In genomic region chr3:106177509-106178189, GRCm38 (mm10) we compare ENCODE assay signal across 34 mouse cellular contexts. TPM values are rescaled to one million over a fixed set of nuclear protein-coding genes. Genes with fewer than 3 reads are reported as not detected.
A peak's percentile ranks its signal among the peaks of the same experiment; 100 is the strongest.
DNase-seq lines count a peak whose midpoint lies in the region; ATAC-seq and TF ChIP-seq lines count a peak whose summit lies in the region.
"Had no signal": no experiment of that assay in that cellular context is flagged by ENCODE, and none has a peak within 500 bp of the region (broad histone marks: within the 10 kb centered on the region; RNA-seq: fewer than 3 reads in every experiment).

No protein-coding gene starts in this region.

- H3K4me1 ChIP-seq in forebrain, embryonic 11.5 days (replicated peaks; ENCODE audit: control insufficient read depth, insufficient read depth, low read length), result no peaks in the 10 kb centered on the region
- no peaks in the 10 kb centered on the region for H3K4me1 ChIP-seq in forebrain, embryonic 16.5 days (replicated peaks; ENCODE audit: control insufficient read depth, insufficient read depth, low read length)
- H3K4me1 ChIP-seq in midbrain, embryonic 12.5 days, result peaks cover 5% of the 10 kb centered on the region; the same call in 1 of the 2 replicates
- no peaks in the 10 kb centered on the region for H3K4me1 ChIP-seq in midbrain, postnatal 0 days (ENCODE audit: insufficient read depth, low read length)
- H3K4me1 ChIP-seq in forebrain, embryonic 13.5 days, result peaks cover 9% of the 10 kb centered on the region
- H3K4me1 ChIP-seq: embryonic facial prominence, embryonic 15.5 days; hindbrain, embryonic 10.5 days; intestine, embryonic 15.5 days; limb, embryonic 10.5 days; liver, embryonic 15.5 days; lung, embryonic 15.5 days; megakaryocyte, embryonic 14.5 days; neural tube, embryonic 13.5 days; stomach, embryonic 15.5 days had no signal

- WGBS in forebrain, embryonic 11.5 days, result 70% methylated on average over 13 of the region's 13 CpGs
- 53% methylated on average over 13 of the region's 13 CpGs for WGBS in forebrain, embryonic 16.5 days
- WGBS in midbrain, embryonic 12.5 days, result 77% methylated on average over 13 of the region's 13 CpGs
- 78% methylated on average over 13 of the region's 13 CpGs for WGBS in midbrain, postnatal 0 days
- 56% methylated on average over 13 of the region's 13 CpGs for WGBS in forebrain, embryonic 13.5 days

- no peaks in the 10 kb centered on the region for H3K36me3 ChIP-seq in forebrain, embryonic 11.5 days (ENCODE audit: control insufficient read depth, insufficient read depth, low read length)
- H3K36me3 ChIP-seq in forebrain, embryonic 16.5 days (ENCODE audit: control insufficient read depth, insufficient read depth), result no peaks in the 10 kb centered on the region
- no peaks in the 10 kb centered on the region for H3K36me3 ChIP-seq in midbrain, embryonic 12.5 days
- H3K36me3 ChIP-seq in midbrain, postnatal 0 days (ENCODE audit: insufficient read depth, low read length), result no peaks in the 10 kb centered on the region
- no peaks in the 10 kb centered on the region for H3K36me3 ChIP-seq in forebrain, embryonic 13.5 days (ENCODE audit: poor library complexity, severe bottlenecking)
- H3K36me3 ChIP-seq: embryonic facial prominence, embryonic 15.5 days; hindbrain, embryonic 10.5 days; intestine, embryonic 15.5 days; limb, embryonic 10.5 days; liver, embryonic 15.5 days; lung, embryonic 15.5 days; neural tube, embryonic 13.5 days; stomach, embryonic 15.5 days had no signal

- no peak overlapping the region for H3K27ac ChIP-seq in forebrain, embryonic 11.5 days (ENCODE audit: low read depth, low read length)
- no peak overlapping the region for H3K27ac ChIP-seq in forebrain, embryonic 16.5 days (ENCODE audit: low read length)
- no peak overlapping the region for H3K27ac ChIP-seq in midbrain, embryonic 12.5 days (replicated peaks)
- no peak overlapping the region for H3K27ac ChIP-seq in midbrain, postnatal 0 days (ENCODE audit: low read depth, low read length)
- H3K27ac ChIP-seq in forebrain, embryonic 13.5 days, result no peak overlapping the region
- H3K27ac ChIP-seq: embryonic facial prominence, embryonic 15.5 days; hindbrain, embryonic 10.5 days; intestine, embryonic 15.5 days; limb, embryonic 10.5 days; liver, embryonic 15.5 days; lung, embryonic 15.5 days; neural tube, embryonic 13.5 days; stomach, embryonic 15.5 days had no signal

- no peak overlapping the region for H3K4me2 ChIP-seq in forebrain, embryonic 11.5 days (ENCODE audit: low read depth, low read length, severe bottlenecking)
- H3K4me2 ChIP-seq in forebrain, embryonic 16.5 days (ENCODE audit: low read length), result no peak overlapping the region
- H3K4me2 ChIP-seq in midbrain, embryonic 12.5 days (replicated peaks), result no peak overlapping the region
- no peak overlapping the region for H3K4me2 ChIP-seq in midbrain, postnatal 0 days (ENCODE audit: low read depth, low read length, poor library complexity, severe bottlenecking)
- no peak overlapping the region for H3K4me2 ChIP-seq in forebrain, embryonic 13.5 days
- H3K4me2 ChIP-seq: embryonic facial prominence, embryonic 15.5 days; heart, embryonic 11.5 days; intestine, embryonic 15.5 days; liver, embryonic 15.5 days; lung, embryonic 15.5 days; neural tube, embryonic 13.5 days; stomach, embryonic 15.5 days had no signal

- TF ChIP-seq CTCF in midbrain, postnatal 0 days (IDR thresholded peaks at IDR 0.05), result no peak

- peak; percentile 55 for DNase-seq in forebrain, embryonic 11.5 days (ENCODE audit: low spot score)
- no peak for DNase-seq in midbrain, postnatal 0 days (ENCODE audit: low spot score)
- no peak for DNase-seq in urinary bladder, postnatal 36 days (ENCODE audit: low spot score in 2 of 2)
- DNase-seq in T-cell, adult 2 months (ENCODE audit: low spot score), result no peak
- DNase-seq: adrenal gland, adult 2 months; cerebellum, adult 8-10 months; cerebellum, postnatal 36 days; embryo, embryonic 11 days; gastrocnemius, postnatal 10 days; kidney, adult 8-10 months; kidney, postnatal 10 days; liver; lung, postnatal 36 days; thymus, adult 18-20 months; thymus, postnatal 36 days had no signal

- H3K27me3 ChIP-seq in forebrain, embryonic 11.5 days (ENCODE audit: control insufficient read depth, insufficient read depth, low read length), result no peaks in the 10 kb centered on the region
- no peaks in the 10 kb centered on the region for H3K27me3 ChIP-seq in forebrain, embryonic 16.5 days (replicated peaks; ENCODE audit: control insufficient read depth, insufficient read depth, low read length)
- no peaks in the 10 kb centered on the region for H3K27me3 ChIP-seq in midbrain, embryonic 12.5 days
- no peaks in the 10 kb centered on the region for H3K27me3 ChIP-seq in midbrain, postnatal 0 days (ENCODE audit: insufficient read depth, low read length)
- no peaks in the 10 kb centered on the region for H3K27me3 ChIP-seq in forebrain, embryonic 13.5 days
- H3K27me3 ChIP-seq: embryonic facial prominence, embryonic 15.5 days; intestine, embryonic 15.5 days; liver, embryonic 15.5 days; lung, embryonic 15.5 days; megakaryocyte, embryonic 14.5 days; neural tube, embryonic 13.5 days; Patski; stomach, embryonic 15.5 days had no signal

- ATAC-seq in forebrain, embryonic 11.5 days (replicated peaks; ENCODE audit: low FRiP score), result peak; percentile 87
- no peak for ATAC-seq in forebrain, embryonic 16.5 days
- ATAC-seq in midbrain, embryonic 12.5 days (ENCODE audit: low FRiP score, low read depth), result peak; percentile 58
- ATAC-seq in midbrain, postnatal 0 days (ENCODE audit: low FRiP score), result no peak
- ATAC-seq in forebrain, embryonic 13.5 days, result peak; percentile 61; the same call in 1 of the 2 replicates
- ATAC-seq: intestine, embryonic 15.5 days; Patski had no signal

- H3K4me3 ChIP-seq in forebrain, embryonic 11.5 days (ENCODE audit: low read depth, low read length), result no peak overlapping the region
- no peak overlapping the region for H3K4me3 ChIP-seq in forebrain, embryonic 16.5 days (replicated peaks; ENCODE audit: low read length)
- H3K4me3 ChIP-seq in midbrain, embryonic 12.5 days, result no peak overlapping the region
- no peak overlapping the region for H3K4me3 ChIP-seq in midbrain, postnatal 0 days (ENCODE audit: low read depth, low read length)
- H3K4me3 ChIP-seq in forebrain, embryonic 13.5 days, result no peak overlapping the region
- H3K4me3 ChIP-seq: embryonic facial prominence, embryonic 15.5 days; hindbrain, embryonic 10.5 days; intestine, embryonic 15.5 days; limb, embryonic 10.5 days; liver, embryonic 15.5 days; lung, embryonic 15.5 days; megakaryocyte, embryonic 14.5 days; neural tube, embryonic 13.5 days; stomach, embryonic 15.5 days had no signal

- H3K9me3 ChIP-seq in forebrain, embryonic 11.5 days (ENCODE audit: control insufficient read depth, low read length), result no peaks in the 10 kb centered on the region; the same call in 1 of the 2 replicates
- no peaks in the 10 kb centered on the region for H3K9me3 ChIP-seq in forebrain, embryonic 16.5 days (ENCODE audit: control insufficient read depth, low read length)
- peaks cover 4% of the 10 kb centered on the region; the same call in 1 of the 2 replicates for H3K9me3 ChIP-seq in midbrain, embryonic 12.5 days
- H3K9me3 ChIP-seq in midbrain, postnatal 0 days (ENCODE audit: low read length), result no peaks in the 10 kb centered on the region; the same call in 1 of the 2 replicates
- 0 out of 2 replicates have a peak, but pooled peaks cover 7% of the 10 kb centered on the region for H3K9me3 ChIP-seq in forebrain, embryonic 13.5 days (replicated peaks)
- H3K9me3 ChIP-seq: liver, embryonic 15.5 days; megakaryocyte, embryonic 14.5 days; stomach, embryonic 15.5 days had no signal

- H3K9ac ChIP-seq in forebrain, embryonic 11.5 days (ENCODE audit: low read length), result no peak overlapping the region
- no peak overlapping the region for H3K9ac ChIP-seq in forebrain, embryonic 16.5 days (replicated peaks; ENCODE audit: low read depth, low read length)
- no peak overlapping the region for H3K9ac ChIP-seq in midbrain, embryonic 12.5 days (replicated peaks)
- H3K9ac ChIP-seq in midbrain, postnatal 0 days (replicated peaks; ENCODE audit: low read length, poor library complexity, severe bottlenecking), result no peak overlapping the region
- H3K9ac ChIP-seq in forebrain, embryonic 13.5 days, result no peak overlapping the region
- H3K9ac ChIP-seq: embryonic facial prominence, embryonic 15.5 days; intestine, embryonic 15.5 days; liver, embryonic 15.5 days; lung, embryonic 15.5 days; neural tube, embryonic 13.5 days; stomach, embryonic 15.5 days had no signal

RNA-seq across cellular contexts. Expression of gene Chil3, which starts 10.3 kb away (rescaled TPM):
- polyA plus RNA-seq in forebrain, embryonic 11.5 days (2014; fragmentation: Nextera tagmentation; extraction: Ambion mirVana), result not detected in 2 replicates
- 0.27 TPM in 1 of 2 replicates, not detected in the other for polyA plus RNA-seq in forebrain, embryonic 16.5 days (2015; fragmentation: Nextera tagmentation; extraction: Ambion mirVana)
- polyA plus RNA-seq in midbrain, embryonic 12.5 days (2016; fragmentation: Nextera tagmentation; extraction: Ambion mirVana), result not detected in 2 replicates
- not detected in 2 replicates for total RNA-seq in midbrain, postnatal 0 days (2014; rRNA removed)
- 0.38 TPM in 1 of 2 replicates, not detected in the other for polyA plus RNA-seq in midbrain, postnatal 0 days (2015; fragmentation: Nextera tagmentation; extraction: Ambion mirVana)
- not detected in 2 replicates for polyA plus RNA-seq in forebrain, embryonic 13.5 days (2015; fragmentation: Nextera tagmentation; extraction: Ambion mirVana)
- total RNA-seq: ES-E14; layer of hippocampus, adult 18-20 months; layer of hippocampus, postnatal 14 days had no signal
- polyA plus RNA-seq: embryonic facial prominence, embryonic 15.5 days; heart, embryonic 11.5 days; hindbrain, embryonic 10.5 days; limb, embryonic 10.5 days; lung, embryonic 15.5 days; neural tube, embryonic 13.5 days; Patski had no signal

RNA-seq across cellular contexts. Expression of gene Chil4, which starts 41.7 kb away (rescaled TPM):
- polyA plus RNA-seq in forebrain, embryonic 11.5 days (2014; fragmentation: Nextera tagmentation; extraction: Ambion mirVana), result not detected in 2 replicates
- not detected in 2 replicates for polyA plus RNA-seq in forebrain, embryonic 16.5 days (2015; fragmentation: Nextera tagmentation; extraction: Ambion mirVana)
- not detected in 2 replicates for polyA plus RNA-seq in midbrain, embryonic 12.5 days (2016; fragmentation: Nextera tagmentation; extraction: Ambion mirVana)
- not detected in 2 replicates for total RNA-seq in midbrain, postnatal 0 days (2014; rRNA removed)
- not detected in 2 replicates for polyA plus RNA-seq in midbrain, postnatal 0 days (2015; fragmentation: Nextera tagmentation; extraction: Ambion mirVana)
- polyA plus RNA-seq in forebrain, embryonic 13.5 days (2015; fragmentation: Nextera tagmentation; extraction: Ambion mirVana), result not detected in 2 replicates
- total RNA-seq: adrenal gland, adult 2 months; ES-E14; gastrocnemius, postnatal 10 days; granulocyte monocyte progenitor cell, adult 5-6 weeks; layer of hippocampus, adult 18-20 months; layer of hippocampus, postnatal 14 days had no signal
- polyA plus RNA-seq: adrenal gland, adult 2 months; heart, embryonic 11.5 days; heart, postnatal 0 days; hindbrain, embryonic 10.5 days; intestine, embryonic 15.5 days; limb, embryonic 10.5 days; liver, embryonic 15.5 days; neural tube, embryonic 13.5 days; Patski; stomach, embryonic 15.5 days had no signal

Comparison
In these comparisons a context has a peak if more than half of its experiments do, and no peak if none do; other contexts are left out.
1. ATAC-seq: peak in forebrain, embryonic 11.5 days (single experiment), midbrain, embryonic 12.5 days (single experiment) and forebrain, embryonic 13.5 days (single experiment); none in forebrain, embryonic 16.5 days (single experiment) and midbrain, postnatal 0 days (single experiment).